Mouse (Mus musculus) liver, adult 2 months (tissue): ENCODE results near the gene Opn4. TPM values are rescaled to one million over a fixed set of nuclear protein-coding genes. Genes with fewer than 3 reads are reported as not detected.

Experiments
- DNase-seq: peaks from one replicate; pipeline ENCODE4 v3.0.0-alpha.2; 2011; ENCODE audit warnings: low read depth, low spot score; ENCODE audit errors: extremely low read depth
- H3K27ac ChIP-seq: fragments of 200-500 bp; replicated peaks from 2 replicates; pipeline ENCODE4 v1.5.1; 2012; ENCODE audit warnings: low read depth, mild to moderate bottlenecking, control low read depth, inconsistent platforms, low read length; ENCODE audit not compliant: insufficient read depth
- H3K27me3 ChIP-seq: fragments of 200-500 bp; 2 replicates; pipeline ENCODE4 v1.6.1; 2012; ENCODE audit warnings: mild to moderate bottlenecking, moderate library complexity, low read length, inconsistent platforms; ENCODE audit not compliant: control insufficient read depth, insufficient read depth
- H3K36me3 ChIP-seq: fragments of 200-500 bp; 2 replicates; pipeline ENCODE4 v1.6.1; 2012; ENCODE audit warnings: low read length, inconsistent platforms; ENCODE audit not compliant: control insufficient read depth, insufficient read depth
- H3K4me1 ChIP-seq: fragments of 200-500 bp; 2 replicates; pipeline ENCODE4 v1.6.1; 2011; ENCODE audit warnings: low read length; ENCODE audit not compliant: control insufficient read depth, insufficient read depth
- H3K4me3 ChIP-seq: fragments of 200-500 bp; 2 replicates; pipeline ENCODE4 v1.5.1; 2011; ENCODE audit warnings: low read depth, mild to moderate bottlenecking, control low read depth, low read length, moderate library complexity; ENCODE audit not compliant: insufficient read depth
- H3K79me2 ChIP-seq: fragments of 200-500 bp; 2 replicates; pipeline ENCODE4 v1.6.1; 2012; ENCODE audit warnings: inconsistent platforms, mild to moderate bottlenecking, low read length, moderate library complexity; ENCODE audit not compliant: control insufficient read depth, insufficient read depth
- H3K9ac ChIP-seq: fragments of 200-500 bp; 2 replicates; pipeline ENCODE4 v1.6.1; 2012; ENCODE audit warnings: low read depth, mild to moderate bottlenecking, control low read depth, inconsistent platforms, low read length
- CTCF ChIP-seq: fragments of 200-500 bp; IDR thresholded peaks from 2 replicates; pipeline ENCODE4 v1.5.1; 2011; ENCODE audit warnings: low read depth, low read length, control low read depth
- POLR2A ChIP-seq: fragments of 200-500 bp; IDR thresholded peaks from 2 replicates; pipeline ENCODE4 v1.6.1; 2011; ENCODE audit warnings: low read length, control low read depth; ENCODE audit not compliant: insufficient read depth; ENCODE audit errors: extremely low read depth
- WGBS: fragments of 180-500 bp; shearing (Covaris S2); methylation state at CpG from one replicate; pipeline ENCODE4 v1.1.7; 2018; 5-methylcytosine and 5-hydroxymethylcytosine counted together
- polyA plus RNA-seq: library from polyadenylated mRNA; depleted of rRNA; stranded (reverse); fragments of >200 nt; gene quantifications from 2 replicates; pipeline ENCODE4 v1.2.3, GENCODE M21; 2012
- total RNA-seq: library from RNA; depleted of rRNA; stranded (reverse); fragments of >200 nt; gene quantifications from 2 replicates; pipeline ENCODE4 v1.2.3, GENCODE M21; 2014

Opn4 gene
- total and polyA plus RNA-seq, 2 experiments: not detected

GRCm38 (mm10) chr14:34590017-34590570 is 9.8 kb downstream of the Opn4 start:
- Histone ChIP-seq H3K4me1 (peaks cover 22% of the 10 kb centered on the region), H3K79me2 (no peaks in the 10 kb centered on the region), H3K36me3 (no peaks in the 10 kb centered on the region), H3K4me3 (no peak overlapping the region), H3K9ac (no peak overlapping the region), H3K27ac (no peak overlapping the region), H3K27me3 (no peaks in the 10 kb centered on the region)
- no peak for TF ChIP-seq CTCF
- TF ChIP-seq POLR2A: no peak
- 90% methylated on average over 5 of the region's 5 CpGs for WGBS
- DNase-seq: no peak

- Histone ChIP-seq H3K4me1 (peaks cover 23% of the 10 kb centered on the region), H3K27ac (no peak overlapping the region), H3K4me3 (no peak overlapping the region), H3K79me2 (no peaks in the 10 kb centered on the region), H3K9ac (no peak overlapping the region), H3K27me3 (no peaks in the 10 kb centered on the region), H3K36me3 (no peaks in the 10 kb centered on the region)
- peak; percentile 68 for DNase-seq
- whole genome bisulfite sequencing: 74% methylated on average over 8 of the region's 8 CpGs
- TF ChIP-seq CTCF (no peak), POLR2A (no peak)
These were observed 10.7 kb downstream of the Opn4 start for GRCm38 (mm10) chr14:34589185-34589713.

GRCm38 (mm10) chr14:34588498-34588897 is 11.4 kb downstream of the Opn4 start, which contains the start of gene Ldb3:
TSS of gene Ldb3 (minus strand) at chr14:34588682.
- H3K27me3 ChIP-seq: no peaks in the 10 kb centered on the region
- peaks cover 23% of the 10 kb centered on the region for H3K4me1 ChIP-seq
- DNase-seq: no peak
- 84% methylated on average over 8 of the region's 8 CpGs for WGBS
- H3K36me3 ChIP-seq: no peaks in the 10 kb centered on the region
- H3K4me3 ChIP-seq: no peak within 1 kb of the TSS
- H3K9ac ChIP-seq: peak within 1 kb of the TSS; percentile 26; the same call in 1 of the 2 replicates
- H3K79me2 ChIP-seq: no peaks in the 10 kb centered on the region
- peak within 1 kb of the TSS; percentile 52 for H3K27ac ChIP-seq
- TF ChIP-seq POLR2A: no peak
- TF ChIP-seq CTCF: no peak

- Histone ChIP-seq H3K79me2 (no peaks in the 10 kb centered on the region), H3K4me1 (peaks cover 23% of the 10 kb centered on the region), H3K9ac (peak overlapping the region; percentile 26; the same call in 1 of the 2 replicates), H3K36me3 (no peaks in the 10 kb centered on the region), H3K27me3 (no peaks in the 10 kb centered on the region), H3K4me3 (no peak overlapping the region), H3K27ac (peak overlapping the region; percentile 52)
- peak; percentile 92 for DNase-seq
- WGBS: 29% methylated on average over 5 of the region's 5 CpGs
- TF ChIP-seq POLR2A: no peak
- no peak for TF ChIP-seq CTCF
These were observed 11.9 kb downstream of the Opn4 start for GRCm38 (mm10) chr14:34588005-34588404.

GRCm38 (mm10) chr14:34586871-34587270 is 13.1 kb downstream of the Opn4 start:
- H3K79me2 ChIP-seq: no peaks in the 10 kb centered on the region
- H3K4me1 ChIP-seq: peaks cover 23% of the 10 kb centered on the region
- no peak overlapping the region for H3K4me3 ChIP-seq
- H3K9ac ChIP-seq: no peak overlapping the region
- TF ChIP-seq CTCF (no peak), POLR2A (no peak)
- 79% methylated on average over 3 of the region's 3 CpGs for WGBS
- no peak overlapping the region for H3K27ac ChIP-seq
- H3K36me3 ChIP-seq: no peaks in the 10 kb centered on the region
- DNase-seq: no peak
- H3K27me3 ChIP-seq: no peaks in the 10 kb centered on the region

GRCm38 (mm10) chr14:34585358-34586105 is 14.4 kb downstream of the Opn4 start:
- Histone ChIP-seq H3K9ac (peak overlapping the region; percentile 48; the same call in 1 of the 2 replicates), H3K79me2 (no peaks in the 10 kb centered on the region), H3K4me3 (no peak overlapping the region), H3K27me3 (no peaks in the 10 kb centered on the region), H3K4me1 (peaks cover 23% of the 10 kb centered on the region), H3K36me3 (no peaks in the 10 kb centered on the region), H3K27ac (peak overlapping the region; percentile 83)
- TF ChIP-seq CTCF: no peak
- TF ChIP-seq POLR2A: no peak
- WGBS: 38% methylated on average over 9 of the region's 9 CpGs
- peak; percentile 86 for DNase-seq
